Mouse (Mus musculus) G1E (cell line): Measurements from ENCODE around the gene Arih1.

ENCODE experiments used
- CTCF ChIP-seq: IDR thresholded peaks from 2 replicates; pipeline ENCODE4 v1.5.1; 2012; ENCODE audit warnings: low read depth, low read length, inconsistent platforms, mixed read lengths
- GATA1 ChIP-seq: IDR thresholded peaks from 2 replicates; pipeline ENCODE4 v1.6.1; 2012; ENCODE audit warnings: borderline replicate concordance, low read length, inconsistent platforms, mixed read lengths
- TAL1 ChIP-seq: conservative IDR thresholded peaks from 2 replicates; pipeline ENCODE4 v1.6.1; 2012; ENCODE audit warnings: low read depth, low read length, inconsistent platforms, mixed read lengths

GRCm38 (mm10) chr9:59486549-59487065, at the start of gene Arih1:
- TF ChIP-seq CTCF: no peak
- no peak for TF ChIP-seq GATA1
- no peak for TF ChIP-seq TAL1
